Mouse (Mus musculus) adrenal gland, adult 2 months (tissue): ENCODE measurements around the gene Tmem273. TPM values are rescaled to one million over a fixed set of nuclear protein-coding genes. Genes with fewer than 3 reads are reported as not detected.

Source experiments
- DNase-seq: peaks from one replicate; pipeline ENCODE4 v3.0.0; 2021
- long read RNA-seq: library from polyadenylated mRNA; stranded (forward); transcript quantifications from one replicate; pipeline ENCODE4 v2.0.0, GENCODE M21; 2021
- polyA plus RNA-seq: library from polyadenylated mRNA; depleted of rRNA; stranded (reverse); fragments of >200 nt; gene quantifications from 2 replicates; pipeline ENCODE4 v1.2.3, GENCODE M21; 2012; rRNA removed
- total RNA-seq, 2 experiments: library from RNA; stranded (reverse); gene quantifications; 2 replicates each; pipeline ENCODE4 v1.2.3; 2021

The Tmem273 gene
- total RNA-seq (1 to 10 TPM; 4.4 to 4.5 TPM), polyA plus RNA-seq (0.73 and 1.2 TPM in 2 replicates)
- long read RNA-seq, partial matches to known transcripts = 0 of 2 reads
- long read RNA-seq, other reads (novel, unspliced or antisense) = 1 of 2 reads

DNA sequence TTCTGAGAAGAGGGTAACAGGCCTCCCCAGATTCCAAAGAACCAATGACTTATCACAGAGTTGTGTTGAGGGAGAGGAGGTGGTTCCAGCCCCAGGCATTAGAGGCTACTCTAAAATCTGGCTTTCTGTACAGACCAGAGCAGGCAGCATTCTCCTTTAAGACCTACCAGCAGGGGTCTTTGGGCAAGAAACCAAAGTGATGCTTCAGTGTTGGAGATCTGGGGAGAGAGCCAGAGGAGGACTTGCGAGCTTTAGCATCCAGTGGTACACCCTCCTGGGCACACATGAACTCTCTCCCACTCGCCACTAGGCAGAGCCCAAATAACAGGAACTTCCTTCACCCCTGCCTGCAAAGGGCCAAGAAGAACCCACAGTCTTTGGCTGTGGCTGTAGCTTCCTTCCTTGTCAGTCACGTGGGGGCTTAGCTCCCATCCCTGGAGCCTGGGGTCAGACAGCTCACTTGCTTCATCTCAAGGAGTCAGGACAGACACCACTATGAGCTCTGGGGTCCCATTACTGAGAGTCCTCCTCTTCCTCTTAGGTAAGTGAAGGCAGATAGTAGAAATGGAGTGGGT is at the start of gene Tmem273:
Gene Tmem273 (plus strand): TSS at position 408 of the 575 bp plus-strand sequence.
- DNase-seq = peak; percentile 19

DNA sequence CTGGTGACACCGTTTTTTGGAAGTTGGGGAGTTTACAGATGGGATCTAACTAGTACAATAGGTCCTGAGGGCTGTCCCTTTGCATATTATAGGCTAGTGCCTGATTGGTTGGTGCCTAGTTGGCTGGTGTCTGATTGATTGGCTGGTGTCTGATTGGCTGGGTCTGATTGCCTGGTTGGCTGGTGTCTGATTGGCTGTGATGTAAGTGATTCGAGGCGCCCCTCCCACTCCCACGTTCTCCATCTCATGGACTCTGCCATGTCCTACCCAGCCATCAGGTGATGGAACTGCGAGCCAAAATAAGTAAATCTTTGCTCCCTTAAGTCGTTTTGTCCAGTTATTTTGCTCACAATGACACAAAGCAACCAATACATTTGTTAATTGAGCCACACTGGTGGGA is 49.2 kb upstream of the Tmem273 start:
- DNase-seq = no peak

DNA sequence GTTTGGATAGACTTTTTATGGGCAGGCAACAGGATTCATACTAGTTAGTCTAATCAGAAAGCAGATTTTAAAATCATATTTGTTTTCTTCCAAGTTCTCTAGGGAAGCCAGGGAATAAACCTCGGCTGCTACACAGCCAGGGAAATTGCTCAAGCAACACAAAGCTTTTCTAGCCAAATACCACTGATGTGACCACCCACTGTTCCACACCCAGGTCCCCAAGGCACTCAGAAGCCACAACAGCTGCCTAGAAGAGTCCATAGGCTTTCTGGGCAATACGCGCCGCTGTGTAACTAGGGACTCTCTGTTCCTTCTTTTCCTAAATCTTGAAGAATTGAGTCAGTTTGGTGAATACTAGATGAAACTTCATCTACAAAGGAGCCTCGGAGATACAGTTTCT is 47.2 kb upstream of the Tmem273 start:
- no peak for DNase-seq

DNA sequence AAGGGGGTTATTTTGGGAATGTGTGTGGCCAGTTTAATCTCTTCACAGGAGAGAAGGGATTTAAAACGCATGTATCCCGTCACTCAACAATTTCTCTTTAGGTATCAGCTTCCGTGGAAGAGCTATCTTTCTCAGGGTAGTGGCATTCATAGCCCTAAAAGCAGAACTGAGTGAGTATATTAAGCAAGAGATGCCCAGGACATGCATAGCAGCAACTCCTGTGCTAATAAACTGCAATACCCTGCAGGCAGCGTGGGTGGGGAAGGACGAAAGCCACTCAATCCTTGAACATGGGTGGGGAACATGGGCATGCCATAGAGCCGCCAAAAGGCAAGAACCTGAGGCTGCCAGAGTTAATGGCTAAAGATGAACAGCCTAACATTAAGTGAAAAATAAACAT is 37.2 kb upstream of the Tmem273 start:
- DNase-seq = no peak

DNA sequence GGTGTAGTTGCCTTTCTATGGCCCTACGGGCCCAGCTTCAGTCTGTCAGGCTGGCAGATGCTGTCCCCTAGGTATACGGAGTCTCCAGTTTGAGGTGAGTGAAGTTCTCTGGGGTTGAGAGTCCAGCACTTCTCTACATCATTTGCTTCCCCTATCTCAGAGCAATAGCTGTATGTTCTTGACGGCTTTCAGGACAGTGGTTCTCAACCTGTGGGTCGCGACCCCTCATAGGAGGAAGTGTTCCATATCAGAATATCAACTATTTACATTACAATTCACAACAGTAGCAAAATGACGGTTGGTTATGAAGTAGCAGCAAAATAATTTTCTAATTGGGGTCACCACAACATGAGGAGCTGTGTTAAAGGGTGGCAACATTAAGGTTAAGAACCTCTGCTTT is 35.0 kb upstream of the Tmem273 start:
- DNase-seq = no peak

DNA sequence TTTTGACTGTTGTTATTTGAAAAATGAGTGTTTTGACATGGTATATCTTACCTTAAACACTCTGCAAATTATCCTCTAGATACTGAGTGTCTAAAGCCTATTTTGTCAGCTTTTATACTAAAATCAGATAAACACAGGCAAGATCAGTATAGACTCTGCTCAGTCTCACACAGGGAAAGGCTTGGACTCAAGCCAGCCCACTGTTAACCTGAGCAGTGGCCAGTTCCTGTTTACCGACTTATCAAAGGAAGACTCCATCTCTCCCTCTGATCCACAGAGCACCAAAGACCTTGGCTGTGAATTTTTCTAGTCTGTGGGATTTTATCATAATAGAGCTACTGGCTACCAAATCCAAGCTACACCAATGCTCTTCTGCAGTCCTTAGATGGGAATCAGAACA is 31.5 kb upstream of the Tmem273 start:
- no peak for DNase-seq

DNA sequence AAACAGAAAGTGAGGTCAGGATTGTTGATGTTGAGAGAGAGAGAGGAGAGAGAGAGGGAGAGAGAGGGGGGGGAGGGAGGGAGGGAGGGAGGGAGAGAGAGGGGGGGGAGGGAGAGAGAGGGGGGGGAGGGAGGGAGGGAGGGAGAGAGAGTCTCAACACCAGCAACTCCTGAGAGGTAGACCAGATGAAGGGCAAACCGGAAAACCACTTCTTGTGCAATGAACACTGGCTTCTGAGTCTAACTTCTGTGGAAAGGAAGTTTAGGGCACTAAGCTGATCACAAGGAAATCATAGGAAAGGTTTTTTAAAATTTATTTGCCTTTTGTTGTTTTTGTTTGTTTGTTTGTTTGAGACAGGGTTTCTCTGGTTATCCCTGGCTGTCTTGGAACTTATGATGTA is 23.6 kb upstream of the Tmem273 start:
- no peak for DNase-seq

DNA sequence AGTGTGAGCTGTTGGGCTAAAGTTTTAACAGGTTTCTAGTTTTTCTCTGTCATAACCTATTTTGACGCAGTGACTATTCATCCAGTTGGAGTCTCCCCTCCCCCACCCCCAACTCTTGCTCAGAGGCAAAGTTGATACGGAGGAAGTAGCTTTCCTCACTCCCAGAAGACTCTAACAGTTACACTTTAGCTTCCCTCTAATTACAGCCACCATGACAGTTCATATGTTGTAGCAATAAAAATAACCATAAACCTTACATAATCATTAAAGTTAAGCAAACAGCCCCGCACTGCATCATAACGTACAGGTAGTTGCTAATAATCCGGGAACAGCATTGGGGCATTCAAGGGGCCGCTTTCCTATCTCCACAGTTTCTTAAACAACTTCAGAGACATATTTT is 15.2 kb upstream of the Tmem273 start:
- no peak for DNase-seq

DNA sequence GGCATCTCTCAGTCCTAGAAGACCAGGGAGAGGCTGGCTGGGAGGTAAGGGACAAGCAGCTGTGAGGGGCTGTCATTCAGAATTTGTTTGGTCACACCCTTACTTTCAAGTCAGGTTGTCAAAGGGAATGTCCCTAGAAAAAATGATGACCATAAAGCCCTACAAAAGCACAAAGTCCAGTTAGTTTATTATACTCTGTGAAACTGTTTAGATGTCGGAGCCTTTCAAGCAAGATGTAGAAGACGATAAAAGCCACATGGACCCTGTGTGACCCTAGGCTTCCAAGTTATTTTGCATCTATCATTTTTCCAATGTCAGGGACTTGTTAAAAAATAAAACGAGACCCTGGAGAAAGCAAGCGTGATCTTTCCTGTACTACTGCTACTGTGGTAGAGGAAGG is 13.7 kb upstream of the Tmem273 start:
- DNase-seq = no peak

DNA sequence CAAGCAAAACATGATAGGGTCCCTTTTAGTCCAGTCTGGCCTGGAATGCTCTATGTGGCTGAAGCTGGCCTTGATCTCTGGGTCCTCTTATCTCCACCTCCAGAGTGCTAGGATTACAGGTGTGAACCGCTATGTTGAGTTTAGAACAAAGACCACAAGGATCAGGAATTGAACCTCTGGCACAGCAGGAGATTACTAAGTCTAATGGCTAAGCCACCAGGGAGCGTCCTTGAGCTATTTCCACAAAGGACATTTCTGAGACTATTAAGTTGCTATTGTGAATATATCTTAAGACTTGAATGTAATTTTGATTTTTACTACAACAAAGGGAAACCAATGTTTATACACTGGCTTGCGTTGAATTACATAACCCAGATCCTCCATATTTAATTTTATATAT is 13.0 kb upstream of the Tmem273 start:
- DNase-seq = peak; percentile 42

DNA sequence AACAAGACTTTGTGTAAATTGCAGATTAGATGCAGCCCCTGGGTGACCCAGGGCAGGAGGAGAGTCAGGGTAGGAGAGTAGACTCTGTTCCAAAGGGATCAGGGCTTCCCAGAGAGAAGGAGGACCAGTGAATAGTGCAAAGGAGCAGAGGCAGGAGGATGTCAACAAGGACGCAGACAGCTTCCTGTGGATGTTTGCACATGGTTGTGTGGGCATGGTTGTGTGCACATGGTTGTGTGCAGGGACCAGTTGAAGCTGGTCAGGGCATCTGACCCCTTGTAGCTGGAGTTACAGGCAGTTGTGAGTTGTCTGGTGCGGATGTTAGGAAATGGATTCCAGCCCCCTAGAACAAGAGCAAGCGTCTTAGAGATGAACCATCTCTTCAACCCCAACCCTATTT is 12.3 kb upstream of the Tmem273 start:
- no peak for DNase-seq

DNA sequence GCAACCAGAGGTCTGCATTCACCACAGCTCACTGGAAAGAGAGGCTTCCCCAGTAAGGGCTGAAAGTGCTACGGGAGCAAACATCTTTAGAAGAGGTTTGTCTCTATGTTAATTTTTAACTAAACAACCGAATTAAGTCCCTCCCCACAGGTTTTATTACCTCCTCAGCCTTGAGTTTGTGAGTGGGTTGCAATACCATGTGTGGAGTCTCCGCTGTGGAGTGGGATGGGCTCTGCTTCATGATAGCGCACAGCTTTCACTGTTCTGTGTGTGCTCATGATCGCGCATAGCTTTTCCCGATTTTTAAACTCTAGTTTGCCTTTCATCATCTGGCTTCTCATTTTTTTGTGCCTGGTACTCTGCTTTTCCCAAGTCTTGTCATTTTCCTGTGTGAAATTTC is 9.7 kb upstream of the Tmem273 start:
- no peak for DNase-seq

DNA sequence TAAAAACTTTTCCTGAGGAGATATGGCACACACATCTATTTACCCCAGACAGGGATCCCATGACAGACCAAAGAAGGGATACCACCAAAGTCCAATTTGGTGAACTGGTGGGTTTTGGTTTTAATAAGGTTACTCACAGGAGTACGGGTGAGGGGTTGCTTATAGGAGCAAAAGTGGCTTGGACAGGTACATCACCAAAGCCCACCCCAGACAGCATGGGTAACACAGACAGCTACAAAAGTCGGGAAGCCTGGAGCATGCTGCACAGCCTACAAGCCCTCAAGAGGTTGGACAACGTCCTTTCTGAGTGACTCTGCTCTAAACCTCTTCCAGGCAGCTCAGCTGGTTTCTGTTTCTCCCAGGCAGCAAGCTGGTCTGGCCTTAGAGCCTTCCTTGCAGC is 7.4 kb upstream of the Tmem273 start:
- DNase-seq = no peak

DNA sequence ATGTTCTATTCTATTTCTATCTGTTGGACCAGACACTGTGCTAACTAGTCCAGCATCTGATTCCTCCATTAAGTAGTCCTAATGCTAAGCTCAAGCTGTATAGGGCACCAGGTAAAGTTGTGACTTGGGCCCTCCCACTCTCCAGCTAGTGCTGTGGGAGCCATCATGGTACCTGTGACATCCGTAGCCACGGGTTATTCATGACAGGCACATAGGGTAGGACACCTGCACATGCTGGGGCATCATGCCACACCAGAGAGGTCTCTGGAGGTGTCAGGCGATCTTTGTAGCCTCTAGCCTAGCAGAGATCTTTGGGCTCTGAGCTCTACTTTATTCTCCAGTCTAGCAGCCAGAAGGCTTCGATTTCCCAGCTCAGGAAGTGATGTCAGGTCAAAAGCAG is 2.9 kb upstream of the Tmem273 start:
- DNase-seq = no peak

DNA sequence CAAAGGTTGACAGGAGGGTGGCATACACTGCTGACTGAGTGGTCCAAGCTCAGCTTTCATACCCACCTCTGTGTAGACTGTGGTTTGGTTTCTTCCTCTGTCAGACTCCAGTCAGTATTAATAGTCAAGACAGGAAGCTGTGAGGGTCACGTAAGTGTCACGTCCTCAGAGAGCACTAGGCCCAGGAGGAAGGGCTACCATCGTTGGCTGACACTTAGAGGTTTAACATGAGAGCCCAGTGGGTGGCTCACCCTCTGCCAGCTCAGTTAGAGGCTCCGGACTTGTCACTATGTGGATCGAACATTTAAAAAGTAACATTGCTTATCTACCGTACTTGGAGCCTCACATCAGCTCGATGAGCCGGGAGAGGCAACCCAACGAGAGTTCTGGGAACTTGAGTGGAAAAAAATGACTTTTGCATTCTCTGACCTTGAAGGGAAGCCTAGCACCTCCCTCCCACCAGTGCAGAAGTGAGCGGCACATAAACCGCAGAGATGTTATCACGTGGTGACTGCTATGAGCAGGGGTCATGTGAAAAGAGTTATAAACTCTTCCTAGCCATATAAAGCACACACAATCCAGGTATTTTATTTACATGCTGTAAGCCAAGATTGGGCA is 1.5 kb upstream of the Tmem273 start:
- peak; percentile 30 for DNase-seq

DNA sequence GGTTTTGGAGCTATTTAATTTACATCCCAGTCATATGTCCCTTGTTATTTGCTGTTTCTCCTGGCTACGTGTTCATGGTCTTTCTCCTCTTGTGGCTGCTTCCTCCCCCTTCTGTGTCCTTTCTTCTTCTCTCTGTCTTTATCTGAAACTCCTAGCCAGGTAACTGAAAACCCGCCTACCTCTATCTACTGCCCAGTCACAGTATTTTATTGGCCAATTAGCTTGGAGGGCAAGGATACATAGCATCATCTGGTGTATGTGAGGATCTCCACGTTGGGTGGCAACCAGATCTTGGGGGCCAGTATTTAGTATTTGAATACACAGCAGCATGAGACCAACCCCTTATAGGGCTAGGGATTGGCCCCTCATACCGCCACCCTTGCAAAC is 1.0 kb upstream of the Tmem273 start:
- DNase-seq = no peak

DNA sequence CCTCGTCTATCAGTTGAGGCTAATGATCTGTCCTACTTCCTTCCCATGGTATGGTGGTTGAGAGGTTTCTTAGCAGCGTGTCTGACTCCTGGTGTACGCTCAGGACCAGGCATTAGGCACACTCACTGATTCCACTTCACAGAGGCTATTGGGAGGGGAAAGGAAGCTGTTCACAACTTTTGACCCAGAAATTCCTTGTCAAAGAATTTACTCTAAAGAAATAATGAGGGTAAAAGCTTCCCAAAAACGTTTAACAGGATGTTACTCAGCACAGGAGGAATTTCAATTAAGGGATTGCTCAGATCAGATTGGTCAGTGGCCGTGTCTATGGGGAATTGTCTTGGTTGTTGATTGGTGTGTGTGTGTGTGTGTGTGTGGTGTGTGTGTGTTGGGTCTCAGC is 1.9 kb downstream of the Tmem273 start:
- DNase-seq = no peak

DNA sequence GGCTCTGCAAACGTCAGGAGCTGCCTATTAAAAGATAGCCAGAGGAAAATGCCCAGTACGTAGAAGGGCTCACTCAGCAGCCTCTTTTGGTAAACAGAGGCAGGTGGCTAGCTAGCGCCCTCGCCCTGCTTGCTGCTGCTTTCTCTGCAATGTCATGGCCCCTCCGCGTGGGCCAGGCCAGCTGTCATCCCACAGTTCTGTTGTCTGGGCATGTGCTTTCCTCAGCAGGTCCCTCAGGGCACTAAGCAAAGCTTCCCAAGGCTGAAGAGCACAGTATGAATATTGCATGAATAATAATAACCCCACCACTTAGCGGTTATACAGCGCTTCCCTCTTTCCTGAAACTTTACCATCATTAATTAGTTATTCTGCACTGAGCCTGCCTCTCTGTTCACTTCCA is 10.6 kb downstream of the Tmem273 start:
- DNase-seq = no peak

DNA sequence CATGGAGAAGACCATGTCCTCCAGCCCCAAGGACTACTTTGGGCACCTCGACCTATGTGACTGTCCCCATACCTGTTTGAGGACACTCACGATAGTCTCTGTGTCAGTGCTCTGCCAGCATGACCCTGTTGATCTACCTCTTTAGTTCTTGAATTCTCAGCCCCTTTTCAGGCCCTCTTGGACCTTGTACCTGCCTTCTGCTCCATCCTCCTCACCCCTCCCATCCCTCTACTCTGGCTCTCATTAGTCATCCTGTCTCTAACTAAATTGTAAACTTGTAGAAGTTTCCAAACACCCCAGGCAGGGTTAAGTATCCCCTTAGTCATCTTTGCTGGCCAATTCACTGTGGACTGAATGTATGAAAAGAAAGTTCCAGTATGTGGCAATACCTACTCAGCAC is 12.0 kb downstream of the Tmem273 start:
- no peak for DNase-seq

DNA sequence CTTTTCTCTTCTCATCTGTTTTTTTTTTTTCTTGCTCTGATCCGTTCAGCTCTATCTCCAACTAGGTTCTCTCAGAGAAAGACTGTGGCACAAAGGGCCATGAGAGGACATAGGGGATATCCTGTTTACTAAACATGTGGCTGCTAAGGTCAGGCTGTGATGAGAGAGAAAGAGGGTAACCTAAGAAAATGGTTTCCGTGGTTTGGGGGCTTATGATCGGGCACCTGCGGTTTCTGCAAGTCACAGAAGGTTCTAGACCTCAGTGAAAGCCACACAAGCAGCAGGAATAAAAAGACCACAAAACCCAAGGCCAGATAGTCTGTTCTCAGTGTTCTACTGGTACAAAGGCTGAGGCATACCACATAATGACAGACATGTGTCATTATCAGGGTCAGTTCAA is 12.6 kb downstream of the Tmem273 start:
- no peak for DNase-seq

DNA sequence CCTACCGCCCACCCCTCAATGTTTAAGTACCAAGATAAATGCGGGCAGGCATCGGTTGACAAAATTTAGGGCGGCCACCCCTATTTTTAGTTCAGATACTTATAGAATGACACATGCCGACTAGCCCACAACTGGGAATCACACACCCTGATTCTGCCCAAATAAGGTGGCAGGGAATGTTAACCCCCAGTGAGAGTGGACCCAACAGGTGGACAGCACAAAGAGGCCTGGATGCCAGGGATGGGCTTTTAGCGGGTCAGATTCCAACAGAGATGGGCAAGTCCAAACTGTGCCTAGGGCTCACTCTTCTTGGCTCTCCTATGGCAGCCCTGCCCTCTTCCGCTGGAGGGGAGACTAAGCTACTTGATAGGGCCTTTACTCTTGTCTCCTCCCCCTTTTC is 14.3 kb downstream of the Tmem273 start:
- no peak for DNase-seq

DNA sequence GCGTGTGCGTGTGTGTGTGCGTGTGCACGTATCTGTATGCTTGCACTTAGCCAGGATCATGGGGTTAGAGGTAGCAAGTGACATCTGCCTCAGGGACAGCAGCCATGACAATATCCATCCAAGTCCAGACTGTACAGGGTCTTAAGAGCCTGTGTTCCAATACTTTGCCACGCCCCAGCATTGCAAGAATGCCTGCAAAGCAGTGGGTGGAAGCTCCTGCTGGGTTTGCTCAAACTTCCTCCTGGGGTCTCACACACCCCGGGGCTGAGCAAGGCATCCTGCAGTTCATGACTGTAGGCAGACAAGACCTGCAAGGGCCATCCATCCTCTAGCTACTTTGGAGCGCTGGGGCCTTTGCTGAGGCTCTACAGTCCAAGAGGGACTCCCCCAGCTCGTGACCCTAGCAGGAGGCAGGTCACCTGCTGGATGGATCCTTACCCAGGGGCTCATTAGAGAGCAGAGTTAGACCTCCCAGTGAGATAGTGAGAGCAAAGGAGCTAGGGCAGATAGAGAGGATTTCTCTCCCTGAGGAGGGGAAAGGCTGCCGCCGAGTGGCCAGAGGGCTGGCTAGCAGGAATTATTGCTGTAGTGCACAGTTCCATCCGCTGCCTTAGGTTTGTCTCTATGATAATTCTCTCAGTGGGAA is 15.4 kb downstream of the Tmem273 start:
- peak; percentile 49 for DNase-seq

DNA sequence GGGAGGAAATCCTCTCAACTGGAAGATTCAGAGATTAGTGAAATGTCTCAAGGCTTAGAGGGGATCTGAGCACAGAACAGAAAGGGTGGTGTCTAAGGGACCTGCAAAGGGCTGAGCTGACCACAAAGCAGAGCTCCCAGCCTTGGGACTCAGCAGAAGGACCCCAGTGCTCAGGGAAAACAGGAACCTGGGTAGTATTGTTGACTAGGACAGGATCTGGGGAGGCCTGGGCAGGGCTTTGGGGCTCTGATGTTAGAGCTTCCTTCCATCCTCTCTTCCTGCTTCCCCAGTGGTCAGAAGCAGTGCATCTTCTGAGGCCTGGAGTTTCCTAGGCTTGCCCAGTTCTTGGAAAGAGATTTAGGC is 15.9 kb downstream of the Tmem273 start:
- DNase-seq = no peak

DNA sequence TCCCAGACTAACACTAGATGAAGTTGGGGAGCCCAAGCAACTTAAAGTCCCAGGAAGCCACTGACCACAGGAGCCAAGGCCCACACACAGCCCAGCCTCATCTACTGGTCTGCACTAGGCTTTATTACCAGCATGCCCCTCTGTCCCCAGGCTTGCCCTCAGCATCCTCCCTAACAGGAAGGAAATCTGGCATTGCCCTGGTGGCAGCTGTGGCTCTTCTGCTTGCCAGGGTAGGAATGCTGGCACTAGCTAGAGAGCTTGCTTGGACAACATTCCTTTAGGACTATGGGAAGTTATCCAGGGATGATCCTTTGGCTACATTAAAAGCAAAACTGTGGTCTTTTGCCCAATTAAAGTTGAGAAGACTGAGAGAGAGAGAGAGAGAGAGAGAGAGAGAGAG is 24.3 kb downstream of the Tmem273 start:
- DNase-seq = no peak
